Mouse (Mus musculus): Measurements from ENCODE around the gene Prkcg.

- no peak for TF ChIP-seq CTCF (IDR thresholded peaks at IDR 0.05; ENCODE audit: extremely low read depth, insufficient read depth, low read length)
- TF ChIP-seq POLR2A (IDR thresholded peaks at IDR 0.05; ENCODE audit: extremely low read depth, insufficient read depth, low read length) = no peak
Observed at GRCm38 (mm10) chr7:3261446-3261845, 27.5 kb upstream of the Prkcg start.

Data from cortical plate, adult 2 months (tissue).